Mouse (Mus musculus): ENCODE results near the gene Tenm4.

DNA sequence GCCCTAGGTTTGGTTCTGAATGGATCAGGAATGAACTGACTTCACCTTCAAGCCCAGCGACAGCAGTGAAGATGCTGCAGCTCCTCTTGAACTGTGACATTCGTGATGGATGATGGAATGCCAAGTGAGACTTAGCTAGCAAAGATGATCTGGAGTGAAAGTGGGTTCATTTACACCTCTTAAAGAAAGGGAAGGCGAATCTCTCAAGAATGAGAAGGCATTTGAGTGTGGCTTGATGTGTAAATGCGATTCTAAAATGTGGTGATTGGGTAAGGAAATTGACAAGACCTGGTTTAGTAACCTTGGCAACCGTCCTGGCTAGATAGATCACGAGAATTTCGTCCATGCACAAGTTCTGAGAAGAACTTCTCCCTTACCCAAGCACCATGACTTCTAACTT, 321.6 kb downstream of the Tenm4 start:
- TF ChIP-seq MAFK (IDR thresholded peaks at IDR 0.05; ENCODE audit: insufficient read depth, low read depth, low read length) (no peak), HCFC1 (IDR thresholded peaks at IDR 0.05; ENCODE audit: borderline replicate concordance, insufficient read depth, low read length) (no peak), CHD2 (IDR thresholded peaks at IDR 0.05; ENCODE audit: low read depth, low read length) (no peak)
